Mouse (Mus musculus): Measurements from ENCODE around the gene Ccdc32.

- no peak for TF ChIP-seq CTCF (IDR thresholded peaks at IDR 0.05; ENCODE audit: low read depth, low read length)
- no peak for TF ChIP-seq POLR2A (IDR thresholded peaks at IDR 0.05; ENCODE audit: borderline replicate concordance, low read depth, low read length)
Measured at GRCm38 (mm10) chr2:119040882-119041281, 11.7 kb upstream of the Ccdc32 start.
